Mouse (Mus musculus) embryonic fibroblast, embryonic 13.5 days (primary cell): ENCODE measurements around the gene Pef1. TPM values are rescaled to one million over a fixed set of nuclear protein-coding genes. Genes with fewer than 3 reads are reported as not detected.

Source experiments
- H3K27ac ChIP-seq: 2 replicates; pipeline ENCODE4 v1.5.1; 2012; ENCODE audit warnings: low read length, control low read depth, inconsistent platforms; ENCODE audit not compliant: insufficient read depth
- H3K4me1 ChIP-seq: 2 replicates; pipeline ENCODE4 v1.6.1; 2011; ENCODE audit warnings: low read length; ENCODE audit not compliant: control insufficient read depth, insufficient read depth
- H3K4me3 ChIP-seq: 2 replicates; pipeline ENCODE4 v1.5.1; 2011; ENCODE audit warnings: mild to moderate bottlenecking, control low read depth, low read length; ENCODE audit not compliant: insufficient read depth
- CTCF ChIP-seq: IDR thresholded peaks from 2 replicates; pipeline ENCODE4 v1.5.1; 2011; ENCODE audit warnings: mild to moderate bottlenecking, control low read depth, low read length, moderate library complexity, borderline replicate concordance; ENCODE audit not compliant: insufficient read depth
- POLR2A ChIP-seq: IDR thresholded peaks from 2 replicates; pipeline ENCODE4 v1.6.1; 2011; ENCODE audit warnings: low read depth, mild to moderate bottlenecking, control low read depth, low read length, moderate library complexity
- polyA plus RNA-seq: library from polyadenylated mRNA; stranded (reverse); fragments of >200 nt; gene quantifications from 2 replicates; pipeline ENCODE4 v1.2.4, GENCODE M21; 2011; ENCODE audit warnings: low read depth; ENCODE audit not compliant: missing spikeins, insufficient read length

The Pef1 gene
- polyA plus RNA-seq, 1 experiment, result 38.1 TPM

GRCm38 (mm10) chr4:130173060-130173822 lies 70.9 kb downstream of the Pef1 start:
- TF ChIP-seq POLR2A (no peak), CTCF (no peak)
- H3K4me1 ChIP-seq, result peaks cover 30% of the 10 kb centered on the region
- H3K4me3 ChIP-seq, result peak overlapping the region; percentile 62
- H3K27ac ChIP-seq, result peak overlapping the region; percentile 14; the same call in 1 of the 2 replicates

- Histone ChIP-seq H3K27ac (no peak overlapping the region), H3K4me3 (peak overlapping the region; percentile 62), H3K4me1 (peaks cover 24% of the 10 kb centered on the region)
- TF ChIP-seq CTCF (no peak), POLR2A (no peak)
These were observed 71.6 kb downstream of the Pef1 start for GRCm38 (mm10) chr4:130173911-130174311.

DNA sequence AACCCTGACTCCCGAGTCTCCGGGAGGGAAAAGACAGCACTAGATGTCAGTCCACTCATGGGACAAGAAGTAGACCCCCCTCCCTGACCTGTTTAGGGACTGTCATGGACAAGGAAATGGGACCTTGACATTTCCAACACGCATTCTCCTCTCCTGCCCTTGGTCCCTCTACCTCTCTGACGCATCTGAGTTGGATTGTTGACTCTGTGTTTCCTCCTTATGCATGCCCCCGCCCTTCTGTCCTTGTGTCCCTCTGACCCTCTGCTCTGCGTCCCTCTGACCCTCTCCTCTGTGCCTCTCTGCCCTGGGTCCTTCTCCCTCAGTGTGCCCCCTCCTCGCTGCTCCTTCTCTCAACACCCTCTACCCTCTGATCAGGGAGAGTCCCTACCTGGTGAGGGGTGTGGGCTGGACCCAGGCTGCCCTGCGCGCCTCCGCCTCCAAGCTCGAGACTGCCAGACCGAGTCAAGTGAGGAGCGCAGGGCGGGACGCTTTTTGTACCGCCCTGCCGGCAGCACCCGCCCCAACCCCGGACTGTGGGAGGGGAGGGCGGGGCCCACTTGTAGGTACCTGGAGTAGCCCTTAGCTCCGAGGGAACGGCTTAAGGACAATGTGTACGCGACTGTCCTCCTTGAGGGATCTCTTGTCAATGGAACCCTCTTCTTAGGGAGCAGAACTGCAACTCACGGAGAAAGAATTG lies 72.1 kb downstream of the Pef1 start:
- Histone ChIP-seq H3K4me3 (peak overlapping the region; percentile 62), H3K4me1 (peaks cover 24% of the 10 kb centered on the region), H3K27ac (peak overlapping the region; percentile 12; the same call in 1 of the 2 replicates)
- TF ChIP-seq CTCF (no peak), POLR2A (peak; percentile 68)

DNA sequence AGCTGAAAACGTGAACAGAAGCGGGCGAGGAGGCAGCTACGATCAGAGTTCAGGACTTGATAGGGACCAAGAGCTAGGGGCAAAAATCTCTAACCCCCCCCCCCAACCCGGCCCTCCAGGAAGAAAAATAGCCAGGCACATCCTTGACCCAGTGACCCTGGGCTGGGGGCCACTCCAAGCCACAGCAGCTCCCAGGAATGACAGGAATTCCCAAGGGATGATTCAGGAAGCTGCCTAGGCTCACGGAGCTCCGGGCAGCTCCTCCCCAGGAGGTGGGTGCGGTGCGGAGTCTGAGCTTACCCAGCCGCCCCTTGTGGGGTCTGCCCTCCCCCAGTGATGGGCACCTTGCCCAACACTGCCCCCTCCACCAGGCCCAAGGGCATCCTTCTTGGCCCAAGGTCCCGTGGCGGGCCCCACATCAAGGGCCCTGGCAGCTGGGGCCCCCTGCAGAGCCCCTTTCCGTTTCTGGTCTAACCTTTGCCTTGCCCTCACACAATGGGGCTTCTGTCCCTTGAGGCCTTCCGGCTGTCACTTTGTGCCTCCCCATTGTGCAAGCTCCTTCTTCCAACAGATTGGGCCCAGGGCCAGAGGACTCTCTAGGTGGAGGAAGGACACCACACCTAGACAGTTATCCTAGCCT lies 72.8 kb downstream of the Pef1 start, which contains the start of gene Tinagl1:
TSS of gene Tinagl1 (minus strand) at position 51 of the 640 bp plus-strand sequence.
- TF ChIP-seq CTCF (no peak), POLR2A (no peak)
- H3K4me1 ChIP-seq, result peaks cover 24% of the 10 kb centered on the region
- peak within 1 kb of the TSS; percentile 62 for H3K4me3 ChIP-seq
- H3K27ac ChIP-seq, result peak within 1 kb of the TSS; percentile 12; the same call in 1 of the 2 replicates

GRCm38 (mm10) chr4:130176156-130176720 lies 73.9 kb downstream of the Pef1 start:
- peak overlapping the region; percentile 76; the same call in 1 of the 2 replicates for H3K27ac ChIP-seq

DNA sequence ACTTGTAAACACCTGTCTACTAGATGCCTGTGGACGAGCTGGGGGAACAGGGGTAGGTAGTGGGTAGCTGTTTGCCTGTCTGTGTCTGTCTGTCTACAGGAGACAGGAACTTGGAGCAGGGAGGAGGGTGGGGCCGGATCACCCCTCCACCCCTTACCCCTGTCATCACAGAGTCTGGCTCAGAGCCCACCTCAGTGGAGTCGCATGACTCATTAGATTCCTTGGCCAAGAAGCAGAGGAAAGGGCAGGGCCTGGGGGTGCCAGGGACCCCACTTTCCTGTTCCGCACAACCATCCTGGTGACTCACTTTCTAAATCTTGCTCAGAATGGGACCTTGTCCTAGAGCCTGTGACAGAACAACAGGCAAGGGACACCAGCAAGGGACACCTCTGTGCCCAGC lies 74.7 kb downstream of the Pef1 start:
- Histone ChIP-seq H3K4me3 (no peak overlapping the region), H3K27ac (peak overlapping the region; percentile 76), H3K4me1 (peaks cover 24% of the 10 kb centered on the region)
- no peak for TF ChIP-seq CTCF
- no peak for TF ChIP-seq POLR2A

More at GRCm38 (mm10) chr4:130176156-130176720, 73.9 kb downstream of the Pef1 start:
- peaks cover 24% of the 10 kb centered on the region for H3K4me1 ChIP-seq
- H3K4me3 ChIP-seq, result no peak overlapping the region
- TF ChIP-seq POLR2A, result no peak
- TF ChIP-seq CTCF, result no peak

GRCm38 (mm10) chr4:130177536-130177935 lies 75.2 kb downstream of the Pef1 start:
- peak overlapping the region; percentile 59 for H3K27ac ChIP-seq
- H3K4me1 ChIP-seq, result peaks cover 21% of the 10 kb centered on the region
- no peak for TF ChIP-seq POLR2A
- no peak for TF ChIP-seq CTCF
- no peak overlapping the region for H3K4me3 ChIP-seq

Other genes starting within 250 kb of the Pef1 start
- 0.52 TPM in 1 of 2 replicates, not detected in the other for gene Spocd1, start 173.3 kb upstream of the Pef1 start, polyA plus RNA-seq
- gene Adgrb2, start 117.7 kb upstream of the Pef1 start, polyA plus RNA-seq, result 2.0 and 3.7 TPM in 2 replicates
- gene Col16a1, start 54.7 kb upstream of the Pef1 start, polyA plus RNA-seq, result 133 and 156 TPM in 2 replicates
- gene Hcrtr1, start 36.8 kb downstream of the Pef1 start, polyA plus RNA-seq, result not detected in 2 replicates
- gene Tinagl1, start 72.6 kb downstream of the Pef1 start, polyA plus RNA-seq, result 42.1 and 97.0 TPM in 2 replicates
- not detected in 2 replicates for gene Gm853, start 119.8 kb downstream of the Pef1 start, polyA plus RNA-seq
- 25.1 and 32.6 TPM in 2 replicates for gene Serinc2, start 176.6 kb downstream of the Pef1 start, polyA plus RNA-seq
- gene Fabp3, start 206.0 kb downstream of the Pef1 start, polyA plus RNA-seq, result 13.5 and 25.5 TPM in 2 replicates
- gene Gm10570, start 206.1 kb downstream of the Pef1 start, polyA plus RNA-seq, result not detected in 2 replicates